Mouse (Mus musculus): ENCODE results near the gene Jak3. TPM values are rescaled to one million over a fixed set of nuclear protein-coding genes. Genes with fewer than 3 reads are reported as not detected.
A peak's percentile ranks its signal among the peaks of the same experiment; 100 is the strongest.

Gene Jak3
- total and polyA plus RNA-seq, 3 experiments: 15.7 to 68.8 (median 29.8) TPM

GRCm38 (mm10) chr8:71719218-71719617 lies 43.1 kb downstream of the Jak3 start:
- Histone ChIP-seq H3K27me3 (ENCODE audit: insufficient read depth, low read length) (peaks cover 9% of the 10 kb centered on the region; the same call in 1 of the 2 replicates), H3K36me3 (replicated peaks) (peaks cover 55% of the 10 kb centered on the region), H3K4me1 (ENCODE audit: insufficient read depth, low read depth, low read length) (no peaks in the 10 kb centered on the region), H3K4me3 (ENCODE audit: low read depth, low read length) (no peak overlapping the region), H3K9me3 (replicated peaks) (no peaks in the 10 kb centered on the region)
- no peak for DNase-seq (ENCODE audit: low spot score)
- ATAC-seq (ENCODE audit: extremely low read depth, insufficient number of reproducible peaks, low FRiP score, poor library complexity, severe bottlenecking): no peak
- TF ChIP-seq GATA2 (IDR thresholded peaks at IDR 0.05; ENCODE audit: borderline replicate concordance, low read depth, low read length) (no peak), TAL1 (conservative IDR thresholded peaks at IDR 0.05; ENCODE audit: low read depth, low read length) (no peak), POLR2AphosphoS5 (IDR thresholded peaks at IDR 0.05; ENCODE audit: insufficient replicate concordance, low read depth, low read length) (no peak), GATA1 (IDR thresholded peaks at IDR 0.05; ENCODE audit: borderline replicate concordance, low read length) (no peak), CTCF (IDR thresholded peaks at IDR 0.05; ENCODE audit: low read depth, low read length) (no peak)

- no peak for DNase-seq (ENCODE audit: low spot score)
- peaks cover 9% of the 10 kb centered on the region; the same call in 1 of the 2 replicates for H3K27me3 ChIP-seq (ENCODE audit: insufficient read depth, low read length)
Observed at GRCm38 (mm10) chr8:71719928-71720457, 43.9 kb downstream of the Jak3 start.

GRCm38 (mm10) chr8:71723047-71723551 lies 47.0 kb downstream of the Jak3 start:
- DNase-seq (ENCODE audit: low spot score): peak; percentile 52
- ATAC-seq (ENCODE audit: extremely low read depth, insufficient number of reproducible peaks, low FRiP score, poor library complexity, severe bottlenecking): peak; percentile 85
- Histone ChIP-seq H3K36me3 (replicated peaks) (peaks cover 21% of the 10 kb centered on the region), H3K9me3 (replicated peaks) (no peaks in the 10 kb centered on the region), H3K27me3 (ENCODE audit: insufficient read depth, low read length) (peaks cover 9% of the 10 kb centered on the region; the same call in 1 of the 2 replicates), H3K4me1 (ENCODE audit: insufficient read depth, low read depth, low read length) (no peaks in the 10 kb centered on the region), H3K4me3 (ENCODE audit: low read depth, low read length) (peak overlapping the region; percentile 5; the same call in 1 of the 2 replicates)
- TF ChIP-seq CTCF (IDR thresholded peaks at IDR 0.05; ENCODE audit: low read depth, low read length): no peak
- TF ChIP-seq POLR2AphosphoS5 (IDR thresholded peaks at IDR 0.05; ENCODE audit: insufficient replicate concordance, low read depth, low read length): no peak
- TF ChIP-seq GATA2 (IDR thresholded peaks at IDR 0.05; ENCODE audit: borderline replicate concordance, low read depth, low read length): no peak
- TF ChIP-seq TAL1 (conservative IDR thresholded peaks at IDR 0.05; ENCODE audit: low read depth, low read length): no peak
- TF ChIP-seq GATA1 (IDR thresholded peaks at IDR 0.05; ENCODE audit: borderline replicate concordance, low read length): no peak

More at GRCm38 (mm10) chr8:71719928-71720457, 43.9 kb downstream of the Jak3 start:
- Histone ChIP-seq H3K4me1 (ENCODE audit: insufficient read depth, low read depth, low read length) (no peaks in the 10 kb centered on the region), H3K9me3 (replicated peaks) (no peaks in the 10 kb centered on the region), H3K36me3 (replicated peaks) (peaks cover 47% of the 10 kb centered on the region), H3K4me3 (ENCODE audit: low read depth, low read length) (no peak overlapping the region)
- TF ChIP-seq GATA1 (IDR thresholded peaks at IDR 0.05; ENCODE audit: borderline replicate concordance, low read length) (no peak), GATA2 (IDR thresholded peaks at IDR 0.05; ENCODE audit: borderline replicate concordance, low read depth, low read length) (no peak), TAL1 (conservative IDR thresholded peaks at IDR 0.05; ENCODE audit: low read depth, low read length) (no peak), CTCF (IDR thresholded peaks at IDR 0.05; ENCODE audit: low read depth, low read length) (no peak)
- no peak for ATAC-seq (ENCODE audit: extremely low read depth, insufficient number of reproducible peaks, low FRiP score, poor library complexity, severe bottlenecking)

GRCm38 (mm10) chr8:71724389-71724788 lies 48.3 kb downstream of the Jak3 start:
- Histone ChIP-seq H3K9me3 (replicated peaks) (no peaks in the 10 kb centered on the region), H3K27me3 (ENCODE audit: insufficient read depth, low read length) (peaks cover 15% of the 10 kb centered on the region), H3K36me3 (replicated peaks) (peaks cover 18% of the 10 kb centered on the region), H3K4me3 (ENCODE audit: low read depth, low read length) (no peak overlapping the region), H3K4me1 (ENCODE audit: insufficient read depth, low read depth, low read length) (peaks cover 2% of the 10 kb centered on the region; the same call in 1 of the 2 replicates)
- TF ChIP-seq CTCF (IDR thresholded peaks at IDR 0.05; ENCODE audit: low read depth, low read length): no peak
- no peak for TF ChIP-seq TAL1 (conservative IDR thresholded peaks at IDR 0.05; ENCODE audit: low read depth, low read length)
- TF ChIP-seq POLR2AphosphoS5 (IDR thresholded peaks at IDR 0.05; ENCODE audit: insufficient replicate concordance, low read depth, low read length): no peak
- no peak for TF ChIP-seq GATA1 (IDR thresholded peaks at IDR 0.05; ENCODE audit: borderline replicate concordance, low read length)
- no peak for TF ChIP-seq GATA2 (IDR thresholded peaks at IDR 0.05; ENCODE audit: borderline replicate concordance, low read depth, low read length)
- no peak for ATAC-seq (ENCODE audit: extremely low read depth, insufficient number of reproducible peaks, low FRiP score, poor library complexity, severe bottlenecking)
- no peak for DNase-seq (ENCODE audit: low spot score)

- peaks cover 14% of the 10 kb centered on the region for H3K36me3 ChIP-seq (replicated peaks)
- TF ChIP-seq TAL1 (conservative IDR thresholded peaks at IDR 0.05; ENCODE audit: low read depth, low read length): no peak
- TF ChIP-seq GATA2 (IDR thresholded peaks at IDR 0.05; ENCODE audit: borderline replicate concordance, low read depth, low read length): no peak
- TF ChIP-seq POLR2AphosphoS5 (IDR thresholded peaks at IDR 0.05; ENCODE audit: insufficient replicate concordance, low read depth, low read length): no peak
- TF ChIP-seq GATA1 (IDR thresholded peaks at IDR 0.05; ENCODE audit: borderline replicate concordance, low read length): no peak
- no peak for TF ChIP-seq CTCF (IDR thresholded peaks at IDR 0.05; ENCODE audit: low read depth, low read length)
- no peaks in the 10 kb centered on the region for H3K9me3 ChIP-seq (replicated peaks)
- H3K4me3 ChIP-seq (ENCODE audit: low read depth, low read length): no peak within 1 kb of the TSS
- H3K27me3 ChIP-seq (ENCODE audit: insufficient read depth, low read length): peaks cover 18% of the 10 kb centered on the region
- ATAC-seq (ENCODE audit: extremely low read depth, insufficient number of reproducible peaks, low FRiP score, poor library complexity, severe bottlenecking): no peak
- DNase-seq (ENCODE audit: low spot score): no peak
- H3K4me1 ChIP-seq (ENCODE audit: insufficient read depth, low read depth, low read length): peaks cover 2% of the 10 kb centered on the region; the same call in 1 of the 2 replicates
Observed at GRCm38 (mm10) chr8:71725122-71725924, 49.2 kb downstream of the Jak3 start, which contains the start of gene Fcho1. Fcho1 (minus strand) TSS chr8:71725716.

- H3K4me1 ChIP-seq (ENCODE audit: insufficient read depth, low read depth, low read length): peaks cover 2% of the 10 kb centered on the region; the same call in 1 of the 2 replicates
- ATAC-seq (ENCODE audit: extremely low read depth, insufficient number of reproducible peaks, low FRiP score, poor library complexity, severe bottlenecking) (no peak), DNase-seq (ENCODE audit: low spot score) (no peak)
- no peak overlapping the region for H3K4me3 ChIP-seq (ENCODE audit: low read depth, low read length)
- H3K27me3 ChIP-seq (ENCODE audit: insufficient read depth, low read length): peaks cover 26% of the 10 kb centered on the region
- TF ChIP-seq GATA2 (IDR thresholded peaks at IDR 0.05; ENCODE audit: borderline replicate concordance, low read depth, low read length): no peak
- no peak for TF ChIP-seq GATA1 (IDR thresholded peaks at IDR 0.05; ENCODE audit: borderline replicate concordance, low read length)
- no peak for TF ChIP-seq POLR2AphosphoS5 (IDR thresholded peaks at IDR 0.05; ENCODE audit: insufficient replicate concordance, low read depth, low read length)
- TF ChIP-seq TAL1 (conservative IDR thresholded peaks at IDR 0.05; ENCODE audit: low read depth, low read length): no peak
- TF ChIP-seq CTCF (IDR thresholded peaks at IDR 0.05; ENCODE audit: low read depth, low read length): no peak
- H3K36me3 ChIP-seq (replicated peaks): no peaks in the 10 kb centered on the region
- no peaks in the 10 kb centered on the region for H3K9me3 ChIP-seq (replicated peaks)
Observed at GRCm38 (mm10) chr8:71728240-71728785, 52.2 kb downstream of the Jak3 start.

Measured in G1E (cell line).